Mouse (Mus musculus) ES-Bruce4 (cell line): Measurements from ENCODE around the gene Efr3b. TPM values are rescaled to one million over a fixed set of nuclear protein-coding genes. Genes with fewer than 3 reads are reported as not detected.

Source experiments
- H3K27ac ChIP-seq: 2 replicates; pipeline ENCODE4 v1.5.1; 2012; ENCODE audit warnings: low read length, inconsistent platforms; ENCODE audit not compliant: insufficient read depth
- H3K27me3 ChIP-seq: 2 replicates; pipeline ENCODE4 v1.6.1; 2012; ENCODE audit warnings: mild to moderate bottlenecking, low read length, inconsistent platforms; ENCODE audit not compliant: control insufficient read depth, poor library complexity, insufficient read depth, severe bottlenecking
- H3K36me3 ChIP-seq: 2 replicates; pipeline ENCODE4 v1.6.1; 2012; ENCODE audit warnings: inconsistent platforms, mild to moderate bottlenecking, low read length, moderate library complexity; ENCODE audit not compliant: control insufficient read depth, poor library complexity, insufficient read depth, severe bottlenecking
- H3K4me1 ChIP-seq: one replicate; pipeline ENCODE4 v1.8.1; 2011; ENCODE audit warnings: low read length; ENCODE audit not compliant: control insufficient read depth, insufficient read depth
- H3K4me3 ChIP-seq: 2 replicates; pipeline ENCODE4 v1.5.1; 2011; ENCODE audit warnings: low read depth, mild to moderate bottlenecking, low read length
- H3K9ac ChIP-seq: 2 replicates; pipeline ENCODE4 v1.6.1; 2012; ENCODE audit warnings: low read depth, mild to moderate bottlenecking, inconsistent platforms; ENCODE audit not compliant: poor library complexity, severe bottlenecking
- H3K9me3 ChIP-seq: replicated peaks from 2 replicates; pipeline ENCODE4 v1.6.1; 2012; ENCODE audit warnings: mild to moderate bottlenecking, low read length, inconsistent platforms; ENCODE audit not compliant: control insufficient read depth, poor library complexity, insufficient read depth, severe bottlenecking
- CTCF ChIP-seq: IDR thresholded peaks from one replicate; pipeline ENCODE4 v1.8.1; 2011; ENCODE audit warnings: low read depth, low read length
- EP300 ChIP-seq: IDR thresholded peaks from 2 replicates; pipeline ENCODE4 v1.6.1; 2011; ENCODE audit warnings: low read depth, low read length; ENCODE audit not compliant: insufficient read depth
- POLR2A ChIP-seq: IDR thresholded peaks from one replicate; pipeline ENCODE4 v1.8.1; 2011; ENCODE audit warnings: low read length; ENCODE audit not compliant: insufficient read depth
- polyA plus RNA-seq: library from polyadenylated mRNA; stranded (reverse); fragments of >200 nt; gene quantifications from 2 replicates; pipeline ENCODE4 v1.2.4, GENCODE M21; 2011; ENCODE audit warnings: low read depth; ENCODE audit not compliant: missing spikeins, insufficient read depth, insufficient read length

The Efr3b gene
- polyA plus RNA-seq, 1 experiment = 3.7 TPM

GRCm38 (mm10) chr12:3968380-3968779 lies 70.3 kb downstream of the Efr3b start:
- Histone ChIP-seq H3K36me3 (no peaks in the 10 kb centered on the region), H3K4me1 (no peaks in the 10 kb centered on the region), H3K4me3 (0 out of 2 replicates have a peak overlapping the region, but pooled peaks have one; percentile 18), H3K9me3 (no peaks in the 10 kb centered on the region), H3K27ac (no peak overlapping the region), H3K9ac (no peak overlapping the region), H3K27me3 (no peaks in the 10 kb centered on the region)
- TF ChIP-seq POLR2A = no peak
- no peak for TF ChIP-seq CTCF
- no peak for TF ChIP-seq EP300

- TF ChIP-seq POLR2A (no peak), CTCF (no peak), EP300 (no peak)
- H3K9me3 ChIP-seq = no peaks in the 10 kb centered on the region
Observed at GRCm38 (mm10) chr12:3967196-3967595, 71.5 kb downstream of the Efr3b start.

GRCm38 (mm10) chr12:3960553-3960952 lies 78.2 kb downstream of the Efr3b start:
- Histone ChIP-seq H3K4me1 (no peaks in the 10 kb centered on the region), H3K27ac (no peak overlapping the region)
- TF ChIP-seq CTCF (peak; percentile 62), POLR2A (no peak)

More at GRCm38 (mm10) chr12:3967196-3967595, 71.5 kb downstream of the Efr3b start:
- no peaks in the 10 kb centered on the region for H3K4me1 ChIP-seq
- no peaks in the 10 kb centered on the region for H3K27me3 ChIP-seq
- H3K27ac ChIP-seq = no peak overlapping the region
- no peak overlapping the region for H3K4me3 ChIP-seq
- no peak overlapping the region for H3K9ac ChIP-seq
- H3K36me3 ChIP-seq = no peaks in the 10 kb centered on the region

GRCm38 (mm10) chr12:3959791-3960543 lies 78.7 kb downstream of the Efr3b start:
- peak overlapping the region; percentile 81 for H3K9ac ChIP-seq
- H3K36me3 ChIP-seq = no peaks in the 10 kb centered on the region
- peak overlapping the region; percentile 31; the same call in 1 of the 2 replicates for H3K27ac ChIP-seq
- no peaks in the 10 kb centered on the region for H3K27me3 ChIP-seq
- H3K4me3 ChIP-seq = peak overlapping the region; percentile 78
- no peaks in the 10 kb centered on the region for H3K9me3 ChIP-seq
- H3K4me1 ChIP-seq = no peaks in the 10 kb centered on the region
- peak; percentile 97 for TF ChIP-seq POLR2A
- TF ChIP-seq CTCF = no peak
- 0 out of 2 replicates have a peak, but pooled peaks have one; percentile 21 for TF ChIP-seq EP300

More at GRCm38 (mm10) chr12:3960553-3960952, 78.2 kb downstream of the Efr3b start:
- Histone ChIP-seq H3K9ac (peak overlapping the region; percentile 81), H3K9me3 (no peaks in the 10 kb centered on the region), H3K27me3 (no peaks in the 10 kb centered on the region), H3K4me3 (peak overlapping the region; percentile 78), H3K36me3 (no peaks in the 10 kb centered on the region)

DNA sequence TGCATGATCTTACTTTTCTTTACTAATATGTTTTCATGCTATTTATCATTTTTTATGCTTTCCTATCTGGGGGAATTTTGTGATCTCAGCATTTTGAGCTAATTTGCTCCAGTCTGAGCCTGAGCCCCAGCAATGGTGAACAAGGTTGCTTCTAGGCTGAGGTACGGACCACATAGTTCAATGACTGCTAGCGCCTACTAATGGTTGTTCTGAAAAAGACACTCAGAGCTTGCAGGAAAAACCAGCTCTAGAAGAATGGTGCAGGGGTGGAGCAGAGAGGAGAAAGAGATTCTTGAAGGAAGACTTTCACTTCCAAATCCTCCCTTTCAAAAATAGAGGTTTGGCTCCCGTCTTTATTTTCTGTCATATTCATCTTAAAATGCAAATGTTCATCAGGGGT lies 82.4 kb downstream of the Efr3b start:
- Histone ChIP-seq H3K36me3 (no peaks in the 10 kb centered on the region), H3K4me3 (no peak overlapping the region), H3K9me3 (no peaks in the 10 kb centered on the region), H3K27me3 (no peaks in the 10 kb centered on the region), H3K9ac (no peak overlapping the region), H3K4me1 (no peaks in the 10 kb centered on the region), H3K27ac (no peak overlapping the region)
- peak; percentile 31 for TF ChIP-seq CTCF
- no peak for TF ChIP-seq POLR2A
- no peak for TF ChIP-seq EP300

DNA sequence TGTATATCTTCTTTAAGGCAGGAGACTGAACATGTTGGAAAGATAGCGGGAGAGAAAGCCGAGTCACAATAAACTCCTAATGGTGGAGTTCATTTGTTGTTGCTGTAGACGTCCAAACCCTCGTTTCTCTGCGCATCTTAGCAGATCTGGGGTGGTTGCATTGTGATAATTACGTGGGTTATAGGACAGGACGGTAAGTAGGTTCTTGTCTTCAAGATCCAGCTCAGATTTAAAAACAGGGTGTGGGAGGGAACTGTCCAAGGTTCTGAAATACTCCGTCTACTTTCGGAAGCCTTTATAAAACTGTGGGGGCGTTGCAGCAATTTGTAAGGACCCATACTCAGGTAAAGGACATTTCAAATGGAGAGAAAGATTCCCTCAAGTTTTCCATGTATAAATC lies 83.3 kb downstream of the Efr3b start:
- Histone ChIP-seq H3K27ac (no peak overlapping the region), H3K4me3 (no peak overlapping the region), H3K27me3 (no peaks in the 10 kb centered on the region), H3K36me3 (no peaks in the 10 kb centered on the region), H3K9ac (no peak overlapping the region), H3K4me1 (no peaks in the 10 kb centered on the region), H3K9me3 (no peaks in the 10 kb centered on the region)
- TF ChIP-seq POLR2A (no peak), EP300 (no peak), CTCF (no peak)
